Mouse (Mus musculus) thymus, postnatal 14 days (tissue): Measurements from ENCODE around the gene Prune2.

Source experiments
- DNase-seq: peaks from one replicate; pipeline ENCODE4 v3.0.0; 2021

Gene Prune2

DNA sequence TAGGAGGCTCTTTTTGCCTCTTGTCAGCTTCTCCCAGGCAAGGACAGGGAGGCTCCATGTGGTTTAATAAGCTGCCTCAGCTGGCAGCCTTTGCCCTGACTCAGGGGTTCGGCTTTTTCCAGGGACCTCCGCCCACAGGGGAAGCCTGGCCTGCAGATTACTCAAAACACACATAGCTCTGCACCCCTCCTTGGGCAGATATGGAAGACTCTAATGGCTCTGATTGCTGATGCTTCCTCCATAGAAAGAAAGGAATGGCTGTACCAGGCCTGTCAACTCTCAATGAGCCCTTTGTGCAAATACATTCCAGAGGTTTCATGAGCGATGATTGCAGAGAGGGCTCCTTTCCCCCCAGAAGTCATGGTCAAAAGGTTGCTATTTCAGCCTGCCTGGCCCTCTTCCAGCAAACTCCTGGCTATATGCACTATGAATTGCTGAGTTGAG, 315.3 kb downstream of the Prune2 start:
- DNase-seq = no peak

DNA sequence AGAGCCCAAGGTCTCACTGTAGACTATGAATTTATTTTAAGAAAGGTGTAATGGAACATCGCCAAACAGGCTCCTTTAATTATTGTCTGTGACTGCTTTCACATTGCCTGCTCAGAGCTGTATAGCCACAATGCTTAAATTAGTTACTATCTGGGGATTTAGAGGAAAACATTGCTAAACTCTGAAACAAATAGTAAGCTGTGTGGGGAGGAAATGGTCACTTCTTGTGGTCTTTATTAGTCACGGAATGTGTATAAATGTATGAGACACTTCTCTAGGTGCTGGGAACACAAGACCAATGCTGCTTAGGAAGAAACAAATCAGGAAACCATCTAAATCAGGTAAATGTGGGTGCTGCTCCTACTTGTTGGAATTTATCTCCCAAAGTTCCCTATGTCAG, 317.1 kb downstream of the Prune2 start:
- DNase-seq = no peak
